Mouse (Mus musculus): Measurements from ENCODE around the gene Rad23a.

Gene Rad23a

DNA sequence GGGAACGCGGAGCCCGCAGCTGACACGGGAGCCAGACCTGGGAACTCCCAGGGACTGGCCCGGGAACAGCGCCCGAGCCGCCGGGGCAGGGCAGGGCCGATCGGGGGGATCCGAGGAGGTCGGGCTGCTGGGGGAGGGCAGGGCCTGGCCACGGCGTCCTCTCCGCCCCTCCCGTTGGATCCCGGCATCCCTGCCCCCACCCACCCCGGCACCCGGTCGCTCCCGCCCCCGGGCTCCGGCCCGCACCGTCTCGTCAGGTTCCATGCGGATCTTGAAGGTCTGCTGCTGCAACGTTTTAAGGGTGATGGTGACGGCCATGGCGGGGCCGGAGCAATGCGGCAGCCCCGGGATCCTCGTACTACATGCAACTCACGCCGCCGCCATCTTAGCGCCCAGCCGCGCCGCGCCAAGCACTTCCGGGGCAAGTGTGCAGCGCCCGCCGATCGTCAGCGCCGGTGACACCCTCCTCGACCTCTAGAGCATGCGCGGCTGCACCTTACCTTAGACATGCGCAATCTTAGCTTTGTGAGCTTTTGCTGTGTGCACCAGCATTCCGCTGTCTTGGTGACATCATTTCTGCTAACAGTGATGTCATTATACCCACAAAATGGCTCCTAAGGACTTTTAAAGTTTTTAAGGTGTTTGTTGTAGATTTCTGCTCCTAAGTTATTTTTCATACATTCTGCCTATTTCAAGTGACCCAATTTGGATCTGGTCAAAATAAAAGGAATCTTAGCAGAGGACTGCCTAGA, at the start of gene Rad23a:
TSS of gene Rad23a (minus strand) at position 418 of the 752 bp plus-strand sequence.
- DNase-seq (ENCODE audit: low read depth, low spot score): peak; percentile 95

GRCm38 (mm10) chr8:84889141-84889540, 48.7 kb upstream of the Rad23a start:
- DNase-seq (ENCODE audit: low read depth, low spot score): no peak

- DNase-seq (ENCODE audit: low read depth, low spot score): no peak
These were observed 47.8 kb upstream of the Rad23a start for GRCm38 (mm10) chr8:84888280-84888679.

GRCm38 (mm10) chr8:84884728-84885127, 44.3 kb upstream of the Rad23a start:
- DNase-seq (ENCODE audit: low read depth, low spot score): no peak

GRCm38 (mm10) chr8:84878915-84879314, 38.5 kb upstream of the Rad23a start:
- no peak for DNase-seq (ENCODE audit: low read depth, low spot score)

DNA sequence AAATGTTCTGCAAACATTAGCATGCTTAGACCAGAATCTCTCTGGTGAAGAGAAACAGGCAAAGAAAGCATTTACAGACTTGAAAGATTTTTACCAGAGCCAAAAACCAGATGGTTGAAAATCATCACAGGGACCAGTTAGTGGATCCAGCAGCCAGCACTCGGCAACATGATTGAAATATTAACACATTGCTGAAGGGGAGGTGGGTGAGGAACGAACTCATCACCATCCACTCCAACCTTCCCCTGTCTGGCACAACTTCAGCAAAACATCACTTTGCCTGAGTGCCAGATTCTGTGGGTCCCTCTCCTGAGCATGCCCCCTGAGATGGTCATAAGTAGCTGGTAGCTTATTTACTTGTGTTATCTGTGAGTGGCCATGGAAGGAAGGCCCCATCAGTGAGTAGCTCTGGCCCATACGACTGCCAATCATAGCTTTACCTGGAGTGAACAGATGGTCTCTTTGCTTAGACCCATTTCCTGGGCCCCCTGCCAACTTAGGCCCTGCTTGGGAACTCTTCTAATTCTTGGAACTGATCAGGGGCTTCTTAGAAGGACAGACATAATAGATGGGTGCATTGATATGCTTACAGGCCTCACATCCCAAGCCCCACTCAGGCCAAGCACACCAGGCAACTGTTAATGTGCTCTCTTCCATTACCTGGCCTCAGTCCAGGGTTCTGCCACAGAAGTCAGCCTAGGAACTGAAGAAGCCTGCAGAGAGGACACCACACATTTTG, 37.0 kb upstream of the Rad23a start:
- no peak for DNase-seq (ENCODE audit: low read depth, low spot score)

DNA sequence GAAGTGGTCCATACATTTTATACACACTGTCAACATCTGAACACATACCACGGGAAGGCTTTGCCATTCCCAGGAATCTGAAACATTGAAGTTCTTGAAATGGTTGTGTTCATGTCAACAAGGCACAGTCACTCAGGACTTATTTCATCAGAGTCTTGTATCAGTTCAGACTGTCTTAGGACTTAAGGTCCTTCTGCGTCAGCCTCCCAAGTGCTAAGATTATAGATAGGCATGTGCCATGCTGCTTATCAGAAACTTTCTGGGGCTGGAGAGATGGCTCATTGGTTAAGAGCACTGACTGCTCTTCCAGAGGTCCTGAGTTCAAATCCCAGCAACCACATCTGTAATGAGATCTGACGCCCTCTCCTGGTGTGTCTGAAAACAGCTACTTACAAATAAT, 33.9 kb upstream of the Rad23a start:
- no peak for DNase-seq (ENCODE audit: low read depth, low spot score)

GRCm38 (mm10) chr8:84873016-84873415, 32.6 kb upstream of the Rad23a start:
- DNase-seq (ENCODE audit: low read depth, low spot score): no peak

GRCm38 (mm10) chr8:84872309-84872965, 32.0 kb upstream of the Rad23a start:
- no peak for DNase-seq (ENCODE audit: low read depth, low spot score)

GRCm38 (mm10) chr8:84871376-84872308, 31.2 kb upstream of the Rad23a start, which contains the start of gene Syce2:
TSS of gene Syce2 (plus strand) at chr8:84872111.
- DNase-seq (ENCODE audit: low read depth, low spot score): no peak

DNA sequence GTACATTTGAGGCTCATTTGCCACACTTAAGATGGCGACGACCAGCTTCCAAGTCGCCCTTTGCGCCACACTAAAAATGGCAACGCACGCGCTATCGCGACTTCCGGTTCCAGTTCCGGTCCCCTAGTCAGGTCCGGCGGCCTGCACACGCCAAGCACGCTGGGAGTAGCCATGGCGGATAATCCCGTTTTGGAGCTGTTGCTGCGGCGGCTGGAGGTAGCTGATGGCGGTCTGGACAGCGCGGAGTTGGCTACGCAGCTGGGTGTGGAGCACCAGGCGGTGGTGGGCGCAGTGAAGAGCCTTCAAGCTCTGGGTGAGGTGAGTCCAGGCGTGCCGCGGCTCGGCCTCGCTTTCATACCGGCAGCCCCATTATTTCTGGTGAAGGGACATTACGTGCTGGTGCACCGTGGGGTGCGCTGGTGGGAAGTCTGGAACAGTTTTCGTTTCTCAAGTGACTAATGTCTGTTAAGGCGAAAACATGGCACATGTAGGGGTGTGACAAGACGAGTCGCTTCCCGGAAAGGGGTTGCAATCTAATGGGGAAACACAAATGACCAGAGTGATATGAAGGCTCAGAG, 16.5 kb upstream of the Rad23a start, which contains the start of gene Farsa:
TSS of gene Farsa (plus strand) at position 126 of the 578 bp plus-strand sequence.
- peak; percentile 96 for DNase-seq (ENCODE audit: low read depth, low spot score)

DNA sequence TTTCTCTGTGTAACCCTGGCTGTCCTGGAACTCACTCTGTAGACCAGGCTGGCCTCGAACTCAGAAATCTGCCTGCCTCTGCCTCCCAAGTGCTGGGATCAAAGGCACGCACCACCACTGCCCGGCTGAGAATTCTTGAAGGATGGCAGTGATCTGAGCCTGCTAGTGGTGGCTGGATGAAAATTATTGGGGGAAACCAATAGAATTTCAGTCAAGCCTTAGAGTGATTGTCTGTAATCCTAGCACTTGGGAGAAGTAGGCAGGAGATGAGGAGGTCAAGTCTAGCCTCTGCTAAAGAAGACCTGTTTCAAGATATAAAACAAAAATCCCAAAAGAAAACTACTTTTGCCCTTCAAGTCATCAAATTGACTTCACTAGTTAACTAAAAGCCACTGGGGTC, 16.0 kb upstream of the Rad23a start:
- no peak for DNase-seq (ENCODE audit: low read depth, low spot score)

GRCm38 (mm10) chr8:84847684-84848435, 7.4 kb upstream of the Rad23a start:
- no peak for DNase-seq (ENCODE audit: low read depth, low spot score)

- DNase-seq (ENCODE audit: low read depth, low spot score): peak; percentile 100
These were observed 6.5 kb upstream of the Rad23a start, which contains the start of gene Calr for GRCm38 (mm10) chr8:84846722-84847572. TSS of gene Calr (minus strand) at chr8:84846934.

DNA sequence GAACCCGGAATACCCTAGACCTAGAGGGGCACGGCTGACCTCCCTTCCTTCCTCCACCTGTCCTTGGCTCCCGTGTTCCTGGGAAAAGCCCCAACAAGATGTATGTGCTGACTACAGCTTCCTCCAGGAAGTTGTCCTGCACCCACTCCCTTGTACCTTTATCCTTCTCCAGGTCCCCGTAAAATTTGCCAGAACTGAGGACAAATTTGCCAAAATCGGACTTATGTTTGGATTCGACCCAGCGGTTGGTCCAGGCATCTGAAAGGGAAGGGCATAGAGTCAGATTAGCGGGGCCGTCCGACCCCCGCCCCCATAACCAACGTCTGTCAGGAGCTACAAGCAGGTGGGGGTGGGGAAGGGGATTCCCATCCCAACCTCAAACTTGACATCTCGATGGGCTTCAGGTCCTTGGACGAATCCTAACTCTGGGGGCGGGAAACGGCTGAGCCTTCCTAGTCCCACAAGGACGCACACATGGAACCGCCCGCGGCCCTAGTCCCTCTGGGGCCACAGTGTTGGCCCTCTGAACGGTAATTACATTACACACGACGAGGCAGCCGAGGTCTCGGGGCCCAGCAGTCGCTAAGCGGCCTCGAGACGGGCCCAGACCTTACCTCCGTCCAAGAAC, 5.7 kb upstream of the Rad23a start:
- DNase-seq (ENCODE audit: low read depth, low spot score): no peak

- DNase-seq (ENCODE audit: low read depth, low spot score): no peak
These were observed 5.1 kb upstream of the Rad23a start for GRCm38 (mm10) chr8:84845355-84846093.

DNA sequence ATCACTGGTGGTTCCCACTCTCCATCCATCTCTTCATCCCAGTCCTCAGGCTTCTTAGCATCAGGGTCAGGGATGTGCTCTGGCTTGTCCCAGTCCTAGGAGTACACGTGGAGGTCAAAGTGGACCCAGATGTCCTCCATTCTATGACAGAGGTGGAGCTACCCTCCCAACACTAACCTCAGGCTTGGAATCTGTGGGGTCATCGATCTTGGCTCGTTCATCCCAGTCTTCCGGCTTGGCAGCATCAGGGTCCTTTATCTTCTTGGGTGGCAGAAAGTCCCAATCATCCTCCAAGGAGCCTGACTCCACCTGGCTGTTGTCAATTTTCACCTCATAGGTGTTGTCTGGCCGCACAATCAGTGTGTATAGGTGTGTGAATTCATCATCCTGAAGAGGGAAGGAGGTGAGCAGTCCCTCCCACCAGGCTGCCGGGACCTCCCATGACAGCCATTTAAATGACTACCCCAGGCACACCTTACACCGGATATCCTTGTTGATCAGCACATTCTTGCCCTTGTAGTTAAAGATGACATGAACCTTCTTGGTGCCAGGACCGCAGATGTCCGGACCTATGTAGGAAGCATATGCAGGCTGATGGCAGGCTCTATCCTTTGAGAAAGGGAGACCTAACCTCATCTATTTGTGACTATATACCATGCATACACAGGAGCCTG, 4.1 kb upstream of the Rad23a start:
- no peak for DNase-seq (ENCODE audit: low read depth, low spot score)

Data from telencephalon, adult 2 months (tissue).